Mouse (Mus musculus) right cerebral cortex, adult 18-20 months (tissue): ENCODE results near the gene H2-Ob.

Experiments
- DNase-seq: peaks from one replicate; pipeline ENCODE4 v3.0.0; 2022; ENCODE audit warnings: mixed read lengths

H2-Ob gene

GRCm38 (mm10) chr17:34287648-34288047, 48.9 kb downstream of the H2-Ob start, which contains the start of gene H2-Aa:
TSS of gene H2-Aa (minus strand) at chr17:34287823.
- peak; percentile 78 for DNase-seq

GRCm38 (mm10) chr17:34288131-34288530, 49.4 kb downstream of the H2-Ob start:
- DNase-seq = no peak

- peak; percentile 79 for DNase-seq
These were observed 52.9 kb downstream of the H2-Ob start for GRCm38 (mm10) chr17:34291609-34292008.

- DNase-seq = no peak
These were observed 53.9 kb downstream of the H2-Ob start for GRCm38 (mm10) chr17:34292570-34292969.

- no peak for DNase-seq
These were observed 54.8 kb downstream of the H2-Ob start for GRCm38 (mm10) chr17:34293533-34293932.

- DNase-seq = no peak
These were observed 55.5 kb downstream of the H2-Ob start for GRCm38 (mm10) chr17:34294249-34294648.

GRCm38 (mm10) chr17:34295307-34295706, 56.6 kb downstream of the H2-Ob start:
- no peak for DNase-seq

GRCm38 (mm10) chr17:34295891-34296794, 57.4 kb downstream of the H2-Ob start:
- DNase-seq = peak; percentile 53

- no peak for DNase-seq
These were observed 60.7 kb downstream of the H2-Ob start for GRCm38 (mm10) chr17:34299356-34299755.

- DNase-seq = no peak
These were observed 61.4 kb downstream of the H2-Ob start for GRCm38 (mm10) chr17:34300071-34300470.

GRCm38 (mm10) chr17:34300691-34301566, 62.2 kb downstream of the H2-Ob start:
- DNase-seq = no peak

- DNase-seq = no peak
These were observed 63.0 kb downstream of the H2-Ob start for GRCm38 (mm10) chr17:34301670-34302190.

- DNase-seq = no peak
These were observed 65.1 kb downstream of the H2-Ob start for GRCm38 (mm10) chr17:34303789-34304188.
